Mouse (Mus musculus): ENCODE data around the gene Eme2.

DNA sequence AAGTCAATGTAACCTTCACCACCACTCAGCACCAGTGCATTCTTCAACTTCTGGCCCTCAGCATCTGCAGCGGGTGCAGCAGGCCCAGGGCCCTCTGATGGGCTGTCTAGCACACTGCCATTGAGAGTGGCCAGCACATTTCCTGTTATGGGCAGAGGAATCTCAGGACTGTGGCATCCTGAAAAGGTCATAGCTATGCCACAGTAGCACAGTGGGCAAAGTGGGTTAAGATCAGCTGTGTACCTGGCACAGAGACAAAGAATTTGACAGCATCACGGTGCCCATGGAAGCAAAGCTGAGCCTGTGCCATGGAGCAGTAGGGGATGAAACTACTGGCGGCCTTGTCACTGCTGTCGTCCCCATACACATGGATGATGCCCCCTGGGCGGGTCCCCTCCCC is 4.3 kb upstream of the Eme2 start:
- 0 out of 2 replicates have a peak, but pooled peaks have one; percentile 1 for TF ChIP-seq CTCF (IDR thresholded peaks at IDR 0.05; ENCODE audit: control insufficient read depth, insufficient read depth, low read length)
- no peak for TF ChIP-seq POLR2A (IDR thresholded peaks at IDR 0.05; ENCODE audit: borderline replicate concordance, control insufficient read depth, low read depth, low read length)
